Mouse (Mus musculus): ENCODE results near the gene Sult1a1.

DNA sequence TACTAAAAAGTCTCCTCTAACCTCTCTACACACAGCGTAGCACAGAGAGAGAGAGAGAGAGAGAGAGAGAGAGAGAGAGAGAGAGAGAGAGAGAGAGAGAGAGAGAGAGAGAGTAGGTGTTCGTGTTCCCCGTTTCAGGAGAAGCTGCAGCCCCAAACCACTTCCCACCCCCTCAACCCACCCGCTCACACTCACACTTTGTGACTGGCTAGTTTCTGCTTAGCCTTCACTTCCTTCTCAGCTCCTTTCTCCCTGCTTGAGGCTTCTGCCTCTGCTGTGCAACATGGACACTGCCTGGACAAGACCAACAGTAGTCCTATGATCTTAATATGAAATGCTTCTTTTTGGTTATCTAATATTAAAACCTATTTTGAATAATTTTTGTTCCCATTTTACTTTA is 34.0 kb upstream of the Sult1a1 start:
- no peak for TF ChIP-seq POLR2A (IDR thresholded peaks at IDR 0.05; ENCODE audit: borderline replicate concordance, extremely low read depth, insufficient read depth, insufficient read length, poor library complexity, severe bottlenecking)
- no peak for TF ChIP-seq CTCF (IDR thresholded peaks at IDR 0.05; ENCODE audit: borderline replicate concordance, extremely low read depth, insufficient read depth, insufficient read length)
